Mouse (Mus musculus) adipocyte (in vitro differentiated cells): ENCODE measurements around the gene Ggct.

Experiments used
- DNase-seq: peaks from one replicate; pipeline ENCODE4 v3.0.0-alpha.2; 2016; ENCODE audit warnings: low spot score

The Ggct gene

GRCm38 (mm10) chr6:54952542-54952941 lies 40.2 kb downstream of the Ggct start:
- DNase-seq = no peak

GRCm38 (mm10) chr6:54948682-54949081 lies 44.1 kb downstream of the Ggct start:
- DNase-seq = no peak

- DNase-seq = peak; percentile 21
Observed at GRCm38 (mm10) chr6:54946241-54946953, 46.4 kb downstream of the Ggct start.

- no peak for DNase-seq
Observed at GRCm38 (mm10) chr6:54944551-54944950, 48.2 kb downstream of the Ggct start.

- no peak for DNase-seq
Observed at GRCm38 (mm10) chr6:54943753-54944152, 49.0 kb downstream of the Ggct start.

- no peak for DNase-seq
Observed at GRCm38 (mm10) chr6:54943292-54943691, 49.5 kb downstream of the Ggct start.

- no peak for DNase-seq
Observed at GRCm38 (mm10) chr6:54941149-54941548, 51.6 kb downstream of the Ggct start.

GRCm38 (mm10) chr6:54940126-54940525 lies 52.6 kb downstream of the Ggct start:
- no peak for DNase-seq

- DNase-seq = peak; percentile 77
Observed at GRCm38 (mm10) chr6:54939631-54940030, 53.1 kb downstream of the Ggct start.

GRCm38 (mm10) chr6:54936496-54936895 lies 56.3 kb downstream of the Ggct start:
- no peak for DNase-seq

GRCm38 (mm10) chr6:54934930-54935329 lies 57.8 kb downstream of the Ggct start:
- DNase-seq = no peak

GRCm38 (mm10) chr6:54934313-54934712 lies 58.4 kb downstream of the Ggct start:
- no peak for DNase-seq

- DNase-seq = no peak
Observed at GRCm38 (mm10) chr6:54933866-54934265, 58.9 kb downstream of the Ggct start.

GRCm38 (mm10) chr6:54933216-54933615 lies 59.5 kb downstream of the Ggct start:
- no peak for DNase-seq
